Mouse (Mus musculus) ES-E14 (cell line): ENCODE results near the gene Oard1.

ENCODE experiments used
- CHD2 ChIP-seq: IDR thresholded peaks from 2 replicates; pipeline ENCODE4 v1.6.1; 2014; ENCODE audit warnings: mild to moderate bottlenecking, low read depth, low read length, inconsistent platforms
- HCFC1 ChIP-seq: IDR thresholded peaks from 2 replicates; pipeline ENCODE4 v1.6.1; 2012; ENCODE audit warnings: low read length, inconsistent platforms, borderline replicate concordance; ENCODE audit not compliant: insufficient read depth
- MAFK ChIP-seq: IDR thresholded peaks from 2 replicates; pipeline ENCODE4 v1.6.1; 2014; ENCODE audit warnings: mild to moderate bottlenecking, low read depth, low read length, inconsistent platforms; ENCODE audit not compliant: insufficient read depth
- ZC3H11A ChIP-seq: IDR thresholded peaks from 2 replicates; pipeline ENCODE4 v1.6.1; 2012; ENCODE audit warnings: low read depth, mild to moderate bottlenecking, inconsistent platforms, low read length, borderline replicate concordance
- ZNF384 ChIP-seq: IDR thresholded peaks from 2 replicates; pipeline ENCODE4 v1.6.1; 2012; ENCODE audit warnings: low read depth, low read length, inconsistent platforms

- no peak for TF ChIP-seq MAFK
- TF ChIP-seq CHD2: no peak
- no peak for TF ChIP-seq ZC3H11A
- no peak for TF ChIP-seq ZNF384
- TF ChIP-seq HCFC1: no peak
These were observed 38.2 kb upstream of the Oard1 start for GRCm38 (mm10) chr17:48371621-48372020.
